Mouse (Mus musculus) heart, postnatal 0 days (tissue): ENCODE data around the gene AL732309.1.

Source experiments
- CTCF ChIP-seq: IDR thresholded peaks from 2 replicates; pipeline ENCODE4 v1.5.1; 2016; ENCODE audit warnings: antibody characterized with exemption, control low read depth, low read depth
- EP300 ChIP-seq: IDR thresholded peaks from 2 replicates; pipeline ENCODE4 v1.6.1; 2016; ENCODE audit warnings: antibody characterized with exemption, low read depth

- no peak for TF ChIP-seq CTCF
- TF ChIP-seq EP300, result no peak
These were observed 18.2 kb upstream of the AL732309.1 start for GRCm38 (mm10) chr2:25264851-25265250.
